Mouse (Mus musculus): ENCODE results near the gene Irf8.

DNA sequence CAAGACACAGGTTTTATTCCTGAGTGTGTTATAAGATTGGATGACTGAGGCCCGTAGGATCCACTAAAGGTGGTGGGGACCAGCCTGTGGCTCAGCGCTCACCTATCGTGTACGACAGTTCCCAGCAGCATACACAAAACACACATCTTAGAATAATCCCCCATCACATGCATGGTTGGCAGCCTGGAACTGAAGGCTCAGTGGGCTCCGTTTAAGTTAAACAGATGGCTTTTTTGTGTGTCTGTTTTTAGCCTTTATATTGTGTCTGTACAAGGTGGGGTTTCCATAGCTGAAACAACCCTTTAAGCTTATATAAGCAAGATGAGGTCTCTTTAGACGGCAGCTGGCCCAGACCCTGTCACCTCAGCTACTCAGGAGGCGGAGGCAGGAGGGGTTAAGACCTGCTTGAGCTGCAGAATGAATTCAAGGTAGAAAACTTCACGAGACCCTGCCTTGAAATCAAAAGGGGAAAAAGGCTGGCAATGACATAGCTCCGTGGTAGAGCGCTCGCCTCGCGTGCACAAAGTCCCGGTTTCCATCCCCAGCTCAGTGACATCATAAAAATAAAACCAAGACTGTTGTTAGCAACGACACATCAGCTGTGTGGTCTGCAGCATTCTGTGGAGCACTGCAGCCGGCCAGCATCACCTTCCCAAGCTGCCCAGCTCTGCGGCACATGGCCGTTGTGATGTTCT is 10.0 kb downstream of the Irf8 start:
- TF ChIP-seq POLR2A (IDR thresholded peaks at IDR 0.05; ENCODE audit: low read depth, low read length), result no peak
- TF ChIP-seq CTCF (IDR thresholded peaks at IDR 0.05; ENCODE audit: extremely low read depth, insufficient read length, insufficient replicate concordance, low read depth, low read length), result no peak
